Mouse (Mus musculus) limb, embryonic 11.5 days (tissue): Measurements from ENCODE around the gene Bpi. TPM values are rescaled to one million over a fixed set of nuclear protein-coding genes. Genes with fewer than 3 reads are reported as not detected.

ENCODE experiments used
- ATAC-seq: fragments of 200-750 bp; cut with Nextera tagmentation; 2 replicates; pipeline ENCODE4 v1.8.0; 2017; ENCODE audit warnings: low read depth; ENCODE audit not compliant: insufficient number of reproducible peaks, low FRiP score, low TSS enrichment
- DNase-seq: peaks from one replicate; pipeline ENCODE4 v3.0.0-alpha.2; 2015; ENCODE audit warnings: low spot score
- H3K27ac ChIP-seq: fragments of 300-500 bp; sonication (generic); replicated peaks from 2 replicates; pipeline ENCODE4 v1.5.1; 2014; ENCODE audit warnings: low read depth, mild to moderate bottlenecking, low read length
- H3K27me3 ChIP-seq: fragments of 300-500 bp; sonication (generic); 2 replicates; pipeline ENCODE4 v1.6.1; 2014; ENCODE audit warnings: mild to moderate bottlenecking, low read length, mixed read lengths; ENCODE audit not compliant: control insufficient read depth, insufficient read depth
- H3K36me3 ChIP-seq: fragments of 300-500 bp; sonication (generic); 2 replicates; pipeline ENCODE4 v1.6.1; 2014; ENCODE audit warnings: mild to moderate bottlenecking, low read length, moderate library complexity, mixed read lengths; ENCODE audit not compliant: control insufficient read depth, insufficient read depth
- H3K4me1 ChIP-seq: fragments of 300-500 bp; sonication (generic); 2 replicates; pipeline ENCODE4 v1.6.1; 2014; ENCODE audit warnings: low read length, mixed read lengths; ENCODE audit not compliant: control insufficient read depth, insufficient read depth
- H3K4me2 ChIP-seq: fragments of 300-500 bp; sonication (generic); 2 replicates; pipeline ENCODE4 v1.6.1; 2014; ENCODE audit warnings: low read depth, mild to moderate bottlenecking, moderate library complexity; ENCODE audit not compliant: severe bottlenecking
- H3K4me3 ChIP-seq: fragments of 300-500 bp; sonication (generic); 2 replicates; pipeline ENCODE4 v1.5.1; 2014; ENCODE audit warnings: low read depth, low read length
- H3K9ac ChIP-seq: fragments of 300-500 bp; sonication (generic); 2 replicates; pipeline ENCODE4 v1.6.1; 2014; ENCODE audit warnings: mild to moderate bottlenecking, low read length
- H3K9me3 ChIP-seq: fragments of 300-500 bp; sonication (generic); 2 replicates; pipeline ENCODE4 v1.6.1; 2016; ENCODE audit warnings: low read length; ENCODE audit not compliant: control insufficient read depth
- WGBS: fragments of 180-500 bp; shearing (Covaris S2); extraction: QIAGEN DNeasy Blood & Tissue Kit; methylation state at CpG from one replicate; pipeline ENCODE4 v1.1.7; 2014; 5-methylcytosine and 5-hydroxymethylcytosine counted together
- polyA plus RNA-seq: library from polyadenylated mRNA; unstranded; fragments of >200 nt; fragmentation: Nextera tagmentation; extraction: Ambion mirVana; gene quantifications from 2 replicates; pipeline ENCODE4 v1.2.1, GENCODE M21; 2014

Bpi gene
- polyA plus RNA-seq, 1 experiment from 2014 or later: not detected

DNA sequence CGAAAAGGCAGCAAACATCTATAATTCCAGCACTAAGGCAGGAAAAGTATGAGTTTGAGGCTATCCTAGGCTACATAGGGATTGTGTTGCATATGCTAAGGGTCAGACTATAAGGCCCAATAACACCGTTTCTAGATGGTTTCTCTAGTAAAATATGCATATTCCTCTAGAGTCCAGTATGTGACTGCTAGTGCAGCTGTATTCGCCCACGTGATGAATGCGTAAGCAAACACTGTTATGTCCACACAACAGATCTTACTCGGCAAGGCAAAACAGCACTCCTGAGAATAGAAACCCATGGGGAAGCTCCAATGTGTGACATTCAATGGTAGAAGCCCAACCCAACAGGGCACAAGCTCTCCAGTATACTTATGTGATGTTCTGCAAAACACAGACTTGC is 10.0 kb upstream of the Bpi start:
- Histone ChIP-seq H3K9me3 (no peaks in the 10 kb centered on the region), H3K4me1 (no peaks in the 10 kb centered on the region; the same call in 1 of the 2 replicates), H3K4me2 (no peak overlapping the region)

GRCm38 (mm10) chr2:158248318-158248717 is 9.6 kb upstream of the Bpi start:
- WGBS: 87% methylated on average over 7 of the region's 7 CpGs
- no peak for DNase-seq
- Histone ChIP-seq H3K4me3 (no peak overlapping the region), H3K4me1 (no peaks in the 10 kb centered on the region; the same call in 1 of the 2 replicates), H3K4me2 (no peak overlapping the region), H3K9me3 (no peaks in the 10 kb centered on the region), H3K36me3 (no peaks in the 10 kb centered on the region), H3K27ac (no peak overlapping the region), H3K9ac (no peak overlapping the region), H3K27me3 (no peaks in the 10 kb centered on the region)
- no peak for ATAC-seq

More for the DNA sequence above, 10.0 kb upstream of the Bpi start:
- ATAC-seq: no peak
- 90% methylated on average over 6 of the region's 6 CpGs for WGBS
- no peak overlapping the region for H3K4me3 ChIP-seq
- no peaks in the 10 kb centered on the region for H3K27me3 ChIP-seq
- H3K27ac ChIP-seq: no peak overlapping the region
- no peak for DNase-seq
- H3K9ac ChIP-seq: no peak overlapping the region
- no peaks in the 10 kb centered on the region for H3K36me3 ChIP-seq

DNA sequence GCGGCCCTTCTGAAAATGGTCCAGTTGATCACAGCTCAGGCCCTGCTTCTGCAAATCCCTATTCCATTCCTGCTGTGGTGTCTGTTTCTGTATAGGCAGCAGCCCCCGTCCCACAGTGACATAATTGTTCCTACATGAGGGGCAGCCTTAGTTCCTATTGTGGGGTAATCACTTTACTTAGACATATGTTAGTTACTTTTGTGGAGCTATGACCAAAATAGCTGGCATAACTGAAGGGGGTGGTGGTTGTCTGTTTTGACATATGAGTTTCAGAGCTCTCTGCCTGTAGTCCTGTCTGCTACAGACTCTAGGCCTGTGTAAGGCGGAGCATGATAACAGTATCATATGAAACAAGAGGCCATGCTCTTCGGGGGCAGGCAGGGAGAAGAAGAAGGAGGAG is 7.3 kb upstream of the Bpi start:
- no peak for DNase-seq
- H3K27me3 ChIP-seq: no peaks in the 10 kb centered on the region
- H3K9ac ChIP-seq: no peak overlapping the region
- no peak overlapping the region for H3K4me3 ChIP-seq
- ATAC-seq: no peak
- H3K4me1 ChIP-seq: no peaks in the 10 kb centered on the region
- 76% methylated on average over 4 of the region's 4 CpGs for WGBS
- no peak overlapping the region for H3K4me2 ChIP-seq
- H3K9me3 ChIP-seq: no peaks in the 10 kb centered on the region
- no peak overlapping the region for H3K27ac ChIP-seq
- no peaks in the 10 kb centered on the region for H3K36me3 ChIP-seq

DNA sequence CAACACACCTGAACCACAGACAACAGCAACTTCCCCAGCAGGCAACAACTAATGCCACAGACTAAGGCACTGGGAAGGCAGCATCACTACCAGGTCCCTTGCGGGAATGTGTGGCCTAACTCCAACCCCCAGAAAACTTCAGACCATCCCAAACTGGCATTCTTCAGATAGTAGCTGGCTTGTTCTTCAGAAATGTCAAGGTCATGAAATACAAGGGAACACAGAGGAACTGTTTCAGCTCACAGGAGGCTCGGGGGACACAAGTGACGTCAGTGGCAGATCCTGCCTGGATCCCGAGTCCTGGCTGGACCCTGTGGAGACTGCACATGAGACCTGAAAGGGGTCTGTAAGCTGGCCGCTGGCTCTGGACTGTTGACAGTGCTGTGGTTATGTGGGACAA is 4.1 kb upstream of the Bpi start:
- no peak overlapping the region for H3K9ac ChIP-seq
- H3K36me3 ChIP-seq: no peaks in the 10 kb centered on the region
- H3K4me3 ChIP-seq: no peak overlapping the region
- no peaks in the 10 kb centered on the region for H3K27me3 ChIP-seq
- no peaks in the 10 kb centered on the region for H3K9me3 ChIP-seq
- H3K4me2 ChIP-seq: no peak overlapping the region
- H3K4me1 ChIP-seq: 0 out of 2 replicates have a peak, but pooled peaks cover 2% of the 10 kb centered on the region
- WGBS: 84% methylated on average over 5 of the region's 5 CpGs
- DNase-seq (no peak), ATAC-seq (no peak)
- no peak overlapping the region for H3K27ac ChIP-seq

DNA sequence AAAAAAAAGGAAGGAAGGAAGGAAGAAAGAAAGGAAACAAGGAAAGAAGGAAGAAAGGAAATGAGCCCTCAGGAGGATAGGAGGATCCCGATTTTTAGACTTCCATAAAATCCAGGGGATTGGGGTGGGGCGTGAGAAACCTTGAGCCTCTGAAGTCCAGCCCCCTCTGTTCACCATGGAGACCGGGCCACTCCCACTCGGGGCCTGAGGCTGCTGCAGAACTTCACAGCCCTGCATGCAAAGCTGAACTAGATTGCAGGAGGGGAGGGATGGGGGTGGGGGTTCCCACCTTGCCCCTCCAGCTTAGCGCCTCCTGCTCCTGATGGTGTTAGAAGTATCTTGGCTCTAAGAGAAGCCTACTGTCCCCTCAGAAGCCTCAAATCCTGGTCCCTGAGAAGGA is 1.0 kb upstream of the Bpi start:
- no peaks in the 10 kb centered on the region for H3K27me3 ChIP-seq
- no peaks in the 10 kb centered on the region for H3K9me3 ChIP-seq
- no peak for ATAC-seq
- H3K36me3 ChIP-seq: no peaks in the 10 kb centered on the region
- H3K9ac ChIP-seq: no peak overlapping the region
- peak; percentile 50 for DNase-seq
- no peak overlapping the region for H3K4me2 ChIP-seq
- 0 out of 2 replicates have a peak, but pooled peaks cover 2% of the 10 kb centered on the region for H3K4me1 ChIP-seq
- no peak overlapping the region for H3K4me3 ChIP-seq
- WGBS: 5% methylated on average over 5 of the region's 5 CpGs
- H3K27ac ChIP-seq: no peak overlapping the region

GRCm38 (mm10) chr2:158258781-158259180 is 887 bp downstream of the Bpi start:
- Histone ChIP-seq H3K9ac (no peak overlapping the region), H3K9me3 (no peaks in the 10 kb centered on the region), H3K4me3 (no peak overlapping the region), H3K4me1 (0 out of 2 replicates have a peak, but pooled peaks cover 2% of the 10 kb centered on the region), H3K27me3 (no peaks in the 10 kb centered on the region), H3K27ac (no peak overlapping the region), H3K4me2 (no peak overlapping the region), H3K36me3 (no peaks in the 10 kb centered on the region)
- 12% methylated on average over 12 of the region's 12 CpGs for WGBS
- DNase-seq (peak; percentile 87), ATAC-seq (peak; percentile 33; the same call in 1 of the 2 replicates)

DNA sequence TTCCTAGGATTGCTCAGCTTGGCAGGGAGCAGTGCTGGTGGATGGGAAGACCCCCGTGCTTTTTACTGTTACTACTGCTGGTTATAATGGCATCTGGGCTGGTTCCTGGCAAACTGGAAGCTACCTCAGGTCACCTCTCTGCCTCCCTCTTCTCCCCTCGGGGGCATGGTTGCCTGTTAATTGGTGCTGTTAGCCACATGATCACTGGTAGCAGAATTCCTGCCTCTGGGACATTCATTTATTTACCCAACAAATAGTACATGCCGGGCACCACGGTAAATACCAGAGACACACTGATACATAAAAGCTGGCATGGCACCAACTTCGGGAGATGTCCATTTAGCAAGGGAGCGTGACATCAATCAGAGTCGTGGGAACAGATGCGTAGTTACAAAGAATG is 1.6 kb downstream of the Bpi start:
- Histone ChIP-seq H3K9me3 (no peaks in the 10 kb centered on the region), H3K27ac (no peak overlapping the region), H3K4me1 (0 out of 2 replicates have a peak, but pooled peaks cover 2% of the 10 kb centered on the region), H3K4me2 (no peak overlapping the region), H3K4me3 (no peak overlapping the region), H3K27me3 (no peaks in the 10 kb centered on the region), H3K36me3 (no peaks in the 10 kb centered on the region), H3K9ac (no peak overlapping the region)
- 72% methylated on average over 8 of the region's 8 CpGs for WGBS
- DNase-seq: no peak
- ATAC-seq: no peak

GRCm38 (mm10) chr2:158264877-158265276 is 7.0 kb downstream of the Bpi start:
- no peak overlapping the region for H3K4me3 ChIP-seq
- DNase-seq (no peak), ATAC-seq (no peak)
- H3K36me3 ChIP-seq: no peaks in the 10 kb centered on the region
- no peaks in the 10 kb centered on the region for H3K9me3 ChIP-seq
- WGBS: 82% methylated on average over 3 of the region's 3 CpGs
- no peak overlapping the region for H3K27ac ChIP-seq
- no peaks in the 10 kb centered on the region for H3K27me3 ChIP-seq
- no peak overlapping the region for H3K9ac ChIP-seq
- H3K4me1 ChIP-seq: no peaks in the 10 kb centered on the region
- H3K4me2 ChIP-seq: no peak overlapping the region

GRCm38 (mm10) chr2:158270017-158270416 is 12.1 kb downstream of the Bpi start:
- 83% methylated on average over 8 of the region's 8 CpGs for WGBS
- Histone ChIP-seq H3K9ac (no peak overlapping the region), H3K4me2 (no peak overlapping the region), H3K4me3 (no peak overlapping the region), H3K9me3 (no peaks in the 10 kb centered on the region), H3K27ac (no peak overlapping the region), H3K27me3 (no peaks in the 10 kb centered on the region), H3K36me3 (no peaks in the 10 kb centered on the region), H3K4me1 (no peaks in the 10 kb centered on the region)
- ATAC-seq (no peak), DNase-seq (no peak)
